Mouse (Mus musculus): Measurements from ENCODE around the gene Dcp1b.

Gene Dcp1b

GRCm38 (mm10) chr6:119175078-119175853 lies at the start of gene Dcp1b:
Gene Dcp1b, plus strand, starts transcription at chr6:119175253.
- peak; percentile 96 for DNase-seq

- no peak for DNase-seq
Measured at GRCm38 (mm10) chr6:119126991-119127390, 48.1 kb upstream of the Dcp1b start.

- DNase-seq, result no peak
Measured at GRCm38 (mm10) chr6:119128076-119128475, 47.0 kb upstream of the Dcp1b start.

GRCm38 (mm10) chr6:119128521-119128920 lies 46.5 kb upstream of the Dcp1b start:
- no peak for DNase-seq

- DNase-seq, result peak; percentile 46
Measured at GRCm38 (mm10) chr6:119129664-119130063, 45.4 kb upstream of the Dcp1b start.

GRCm38 (mm10) chr6:119132111-119132735 lies 42.8 kb upstream of the Dcp1b start:
- no peak for DNase-seq

GRCm38 (mm10) chr6:119132863-119133262 lies 42.2 kb upstream of the Dcp1b start:
- no peak for DNase-seq

- DNase-seq, result no peak
Measured at GRCm38 (mm10) chr6:119137768-119138167, 37.3 kb upstream of the Dcp1b start.

- DNase-seq, result no peak
Measured at GRCm38 (mm10) chr6:119139561-119139960, 35.5 kb upstream of the Dcp1b start.

GRCm38 (mm10) chr6:119145109-119145508 lies 29.9 kb upstream of the Dcp1b start:
- no peak for DNase-seq

- no peak for DNase-seq
Measured at GRCm38 (mm10) chr6:119165677-119166076, 9.4 kb upstream of the Dcp1b start.

- DNase-seq, result no peak
Measured at GRCm38 (mm10) chr6:119174307-119175074, 562 bp upstream of the Dcp1b start.

- no peak for DNase-seq
Measured at GRCm38 (mm10) chr6:119176103-119176502, 1.1 kb downstream of the Dcp1b start.

- no peak for DNase-seq
Measured at GRCm38 (mm10) chr6:119177101-119177500, 2.0 kb downstream of the Dcp1b start.

- DNase-seq, result no peak
Measured at GRCm38 (mm10) chr6:119180188-119180587, 5.1 kb downstream of the Dcp1b start.

GRCm38 (mm10) chr6:119182211-119182610 lies 7.2 kb downstream of the Dcp1b start:
- DNase-seq, result no peak

GRCm38 (mm10) chr6:119183781-119184180 lies 8.7 kb downstream of the Dcp1b start:
- no peak for DNase-seq

GRCm38 (mm10) chr6:119186658-119187057 lies 11.6 kb downstream of the Dcp1b start:
- DNase-seq, result peak; percentile 27

- no peak for DNase-seq
Measured at GRCm38 (mm10) chr6:119187631-119188030, 12.6 kb downstream of the Dcp1b start.

GRCm38 (mm10) chr6:119191478-119191877 lies 16.4 kb downstream of the Dcp1b start:
- DNase-seq, result no peak

GRCm38 (mm10) chr6:119193571-119194154 lies 18.6 kb downstream of the Dcp1b start:
- no peak for DNase-seq

GRCm38 (mm10) chr6:119194161-119194560 lies 19.1 kb downstream of the Dcp1b start:
- no peak for DNase-seq

GRCm38 (mm10) chr6:119194601-119195000 lies 19.5 kb downstream of the Dcp1b start:
- no peak for DNase-seq

Data from retina, postnatal 1 day (tissue).